32 mouse cellular contexts compared by ENCODE assay signal in the genomic region with DNA sequence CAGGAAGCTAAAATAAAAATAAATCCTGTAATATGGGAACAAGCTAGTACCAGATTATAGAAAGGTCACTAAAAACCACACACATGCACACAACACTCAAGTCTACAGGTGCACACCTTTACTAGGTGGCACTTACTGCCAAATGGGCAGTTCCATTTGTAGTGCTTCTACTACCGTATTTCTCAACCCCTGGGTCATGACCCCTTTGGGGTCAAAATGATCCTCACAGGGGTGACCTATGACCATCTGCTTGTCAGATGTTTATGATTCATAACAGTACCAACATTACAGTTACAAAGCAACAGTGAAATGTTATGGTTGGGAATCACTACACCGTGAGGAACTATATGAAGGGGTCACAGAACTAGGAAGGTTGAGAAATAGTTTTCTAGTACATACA.
"Had no signal": no experiment of that assay in that cellular context is flagged by ENCODE, and none has a peak within 500 bp of the region (broad histone marks: within the 10 kb centered on the region; RNA-seq: fewer than 3 reads in every experiment).

No protein-coding gene starts in this region.

- H3K27me3 ChIP-seq: heart, embryonic 12.5 days; heart, embryonic 13.5 days; heart, embryonic 15.5 days; hindbrain, embryonic 12.5 days; hindbrain, embryonic 13.5 days; hindbrain, embryonic 15.5 days; intestine, embryonic 15.5 days; kidney, embryonic 15.5 days had no signal

- H3K36me3 ChIP-seq: intestine, embryonic 15.5 days had no signal

- H3K4me1 ChIP-seq: intestine, embryonic 15.5 days had no signal

- H3K4me3 ChIP-seq: heart, adult 2 months; heart, embryonic 10.5 days; heart, embryonic 12.5 days; heart, embryonic 13.5 days; heart, embryonic 15.5 days; hindbrain, embryonic 10.5 days; hindbrain, embryonic 12.5 days; hindbrain, embryonic 13.5 days; hindbrain, embryonic 15.5 days; intestine, embryonic 15.5 days; kidney, embryonic 15.5 days; layer of hippocampus, adult 2 months had no signal

- H3K9ac ChIP-seq: heart, embryonic 12.5 days; heart, embryonic 13.5 days; heart, embryonic 15.5 days; hindbrain, embryonic 12.5 days; hindbrain, embryonic 13.5 days; hindbrain, embryonic 14.5 days; hindbrain, embryonic 15.5 days; intestine, embryonic 15.5 days; kidney, embryonic 15.5 days had no signal

- H3K27ac ChIP-seq: heart, adult 2 months; heart, embryonic 10.5 days; heart, embryonic 13.5 days; heart, embryonic 15.5 days; hindbrain, embryonic 10.5 days; hindbrain, embryonic 12.5 days; hindbrain, embryonic 13.5 days; hindbrain, embryonic 14.5 days; hindbrain, embryonic 15.5 days; hindbrain, postnatal 0 days; intestine, embryonic 15.5 days; kidney, embryonic 15.5 days; kidney, postnatal 0 days; layer of hippocampus, adult 2 months had no signal

- ATAC-seq: hindbrain, embryonic 16.5 days; hindbrain, postnatal 0 days; inflammation-experienced regulatory T-cells, adult 6 months; intestine, embryonic 15.5 days; intestine, embryonic 16.5 days; intestine, postnatal 0 days had no signal

- DNase-seq: heart, adult 2 months; heart, postnatal 10 days; heart, postnatal 14 days; heart, postnatal 36 days; heart, postnatal 4 days; kidney, adult 11 months; kidney, adult 18-20 months; kidney, adult 8-10 months; kidney, postnatal 10 days; kidney, postnatal 14 days; kidney, postnatal 4 days; layer of hippocampus, adult 9-11 months; layer of hippocampus, postnatal 36 days had no signal

- H3K9me3 ChIP-seq: heart, embryonic 10.5 days; heart, embryonic 12.5 days; heart, embryonic 13.5 days; heart, embryonic 15.5 days; hindbrain, embryonic 10.5 days; hindbrain, embryonic 12.5 days; hindbrain, embryonic 13.5 days; hindbrain, embryonic 15.5 days; intestine, embryonic 15.5 days; kidney, embryonic 15.5 days had no signal

- H3K4me2 ChIP-seq: heart, embryonic 11.5 days; heart, embryonic 12.5 days; heart, embryonic 13.5 days; heart, embryonic 15.5 days; hindbrain, embryonic 12.5 days; hindbrain, embryonic 13.5 days; hindbrain, embryonic 14.5 days; hindbrain, embryonic 15.5 days; intestine, embryonic 15.5 days; kidney, embryonic 15.5 days had no signal
